8 mouse cellular contexts compared by ENCODE assay signal in genomic region chr7:139213751-139214150, GRCm38 (mm10). TPM values are rescaled to one million over a fixed set of nuclear protein-coding genes. Genes with fewer than 3 reads are reported as not detected.
DNase-seq lines count a peak whose midpoint lies in the region; ATAC-seq lines count a peak whose summit lies in the region.

No protein-coding gene starts in this region.

- H3K9ac ChIP-seq in liver, embryonic 13.5 days, result peak overlapping the region; percentile 60

- WGBS in liver, embryonic 13.5 days (ENCODE audit: insufficient replicate concordance), result 53% methylated on average over 3 of the region's 3 CpGs

- H3K9me3 ChIP-seq in liver, embryonic 13.5 days (replicated peaks), result no peaks in the 10 kb centered on the region

- H3K27me3 ChIP-seq in liver, embryonic 13.5 days, result no peaks in the 10 kb centered on the region

- peak overlapping the region; percentile 68 for H3K4me2 ChIP-seq in liver, embryonic 13.5 days

- no peak for DNase-seq in frontal cortex, postnatal 10 days (ENCODE audit: low spot score in 2 of 2)
- DNase-seq in thymus, postnatal 4 days, result peak; percentile 7
- no peak for DNase-seq in thymus, postnatal 36 days
- no peak for DNase-seq in liver, embryonic 13.5 days
- no peak for DNase-seq in adipocyte (ENCODE audit: low spot score)
- DNase-seq in natural killer cell, adult 2 months (ENCODE audit: low spot score in 2 of 2), result no peak
- DNase-seq in frontal cortex, adult 2 months (ENCODE audit: extremely low spot score in 1 of 2, low spot score in 1 of 2), result no peak

- H3K36me3 ChIP-seq in liver, embryonic 13.5 days, result no peaks in the 10 kb centered on the region

- ATAC-seq in frontal cortex, adult (ENCODE audit: low TSS enrichment), result peak; percentile 8; the same call in 1 of the 2 replicates
- ATAC-seq in liver, embryonic 13.5 days (ENCODE audit: low read depth), result no peak

- H3K4me1 ChIP-seq in liver, embryonic 13.5 days (replicated peaks), result peaks cover 13% of the 10 kb centered on the region

- H3K27ac ChIP-seq in liver, embryonic 13.5 days, result no peak overlapping the region

- peak overlapping the region; percentile 62 for H3K4me3 ChIP-seq in liver, embryonic 13.5 days (replicated peaks)

RNA-seq across cellular contexts. Expression of gene Stk32c, which starts 0.6 kb away (rescaled TPM):
- not detected in 2 replicates for polyA plus RNA-seq in liver, embryonic 13.5 days (2015; fragmentation: Nextera tagmentation; extraction: Ambion mirVana)
- polyA plus RNA-seq in frontal cortex, adult 2 months (2012; rRNA removed), result 130 and 136 TPM in 2 replicates

RNA-seq across cellular contexts. Expression of gene Lrrc27, which starts 1.0 kb away (rescaled TPM):
- 0.62 and 0.90 TPM in 2 replicates for polyA plus RNA-seq in liver, embryonic 13.5 days (2015; fragmentation: Nextera tagmentation; extraction: Ambion mirVana)
- 7.3 and 8.0 TPM in 2 replicates for polyA plus RNA-seq in frontal cortex, adult 2 months (2012; rRNA removed)

RNA-seq across cellular contexts. Expression of gene Pwwp2b, which starts 34.5 kb away (rescaled TPM):
- polyA plus RNA-seq in liver, embryonic 13.5 days (2015; fragmentation: Nextera tagmentation; extraction: Ambion mirVana), result 1.7 and 1.9 TPM in 2 replicates
- 11.4 and 12.6 TPM in 2 replicates for polyA plus RNA-seq in frontal cortex, adult 2 months (2012; rRNA removed)

Comparison
In these comparisons a context has a peak if more than half of its experiments do, and no peak if none do; other contexts are left out.
1. RNA of gene Stk32c, which starts 0.6 kb away (polyA plus RNA-seq): 130 to 136 TPM in frontal cortex, adult 2 months; not detected in liver, embryonic 13.5 days; every median in the first group is over 100 times any median in the second.